Mouse (Mus musculus) spleen, postnatal 4 days (tissue): ENCODE measurements at regions not wholly inside any gene's neighbourhood (a gene's known extent, or its start where the extent isn't known, plus 50 kb on each side); places are given as distances from the start of the nearest gene placed in this dataset.

Experiments
- DNase-seq, 2 experiments: peaks; one replicate each; pipeline ENCODE4 v3.0.0; 2022; ENCODE audit warnings: low spot score in 2 of 2

GRCm38 (mm10) chrX:139392777-139393176, 59.3 kb downstream of the Trap1a start:
- no peak for DNase-seq

DNA sequence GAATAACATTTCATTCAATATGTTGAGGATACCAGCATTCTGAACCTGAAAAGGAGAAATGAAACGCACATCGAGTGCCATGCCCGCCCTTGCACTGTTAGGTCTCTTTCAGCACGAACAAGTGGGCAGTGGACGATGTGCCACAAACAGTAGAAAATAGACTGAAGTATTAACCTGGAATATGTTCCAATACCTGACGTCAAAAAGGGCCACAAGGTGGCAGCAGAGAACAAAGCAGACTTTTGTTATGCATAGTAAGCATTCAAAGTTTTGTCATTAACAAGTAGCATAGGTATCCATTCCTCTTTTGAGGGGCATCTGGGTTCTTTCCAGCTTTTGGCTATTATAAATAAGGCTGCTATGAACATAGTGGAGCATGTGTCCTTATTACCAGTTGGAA, 63.5 kb upstream of the D330045A20Rik start:
- peak; percentile 13 to 67 for DNase-seq

- DNase-seq = no peak
These were observed 60.3 kb upstream of the D330045A20Rik start for GRCm38 (mm10) chrX:139419867-139420266.

GRCm38 (mm10) chrX:139424307-139424706, 55.9 kb upstream of the D330045A20Rik start:
- DNase-seq = no peak
